Mouse (Mus musculus): Measurements from ENCODE around the gene Gm10053. TPM values are rescaled to one million over a fixed set of nuclear protein-coding genes. Genes with fewer than 3 reads are reported as not detected.

Gene Gm10053
- polyA plus RNA-seq, 1 experiment from 2014 or later: 115 TPM

GRCm38 (mm10) chr19:24897896-24898736 is 22.6 kb downstream of the Gm10053 start:
- Histone ChIP-seq H3K36me3 (ENCODE audit: control insufficient read depth, insufficient read depth) (no peaks in the 10 kb centered on the region), H3K4me2 (ENCODE audit: low read depth, low read length) (no peak overlapping the region), H3K27me3 (ENCODE audit: control insufficient read depth, insufficient read depth, low read depth, low read length) (peaks cover 68% of the 10 kb centered on the region), H3K27ac (ENCODE audit: low read length) (no peak overlapping the region), H3K4me1 (ENCODE audit: control insufficient read depth, low read depth, low read length) (no peaks in the 10 kb centered on the region), H3K9ac (ENCODE audit: low read depth, low read length) (no peak overlapping the region), H3K4me3 (ENCODE audit: low read depth, low read length) (no peak overlapping the region), H3K9me3 (replicated peaks; ENCODE audit: control insufficient read depth, low read length) (no peaks in the 10 kb centered on the region)
- WGBS (ENCODE audit: insufficient replicate concordance): 3% methylated on average over 20 of the region's 20 CpGs
- ATAC-seq (ENCODE audit: low read depth): no peak

DNA sequence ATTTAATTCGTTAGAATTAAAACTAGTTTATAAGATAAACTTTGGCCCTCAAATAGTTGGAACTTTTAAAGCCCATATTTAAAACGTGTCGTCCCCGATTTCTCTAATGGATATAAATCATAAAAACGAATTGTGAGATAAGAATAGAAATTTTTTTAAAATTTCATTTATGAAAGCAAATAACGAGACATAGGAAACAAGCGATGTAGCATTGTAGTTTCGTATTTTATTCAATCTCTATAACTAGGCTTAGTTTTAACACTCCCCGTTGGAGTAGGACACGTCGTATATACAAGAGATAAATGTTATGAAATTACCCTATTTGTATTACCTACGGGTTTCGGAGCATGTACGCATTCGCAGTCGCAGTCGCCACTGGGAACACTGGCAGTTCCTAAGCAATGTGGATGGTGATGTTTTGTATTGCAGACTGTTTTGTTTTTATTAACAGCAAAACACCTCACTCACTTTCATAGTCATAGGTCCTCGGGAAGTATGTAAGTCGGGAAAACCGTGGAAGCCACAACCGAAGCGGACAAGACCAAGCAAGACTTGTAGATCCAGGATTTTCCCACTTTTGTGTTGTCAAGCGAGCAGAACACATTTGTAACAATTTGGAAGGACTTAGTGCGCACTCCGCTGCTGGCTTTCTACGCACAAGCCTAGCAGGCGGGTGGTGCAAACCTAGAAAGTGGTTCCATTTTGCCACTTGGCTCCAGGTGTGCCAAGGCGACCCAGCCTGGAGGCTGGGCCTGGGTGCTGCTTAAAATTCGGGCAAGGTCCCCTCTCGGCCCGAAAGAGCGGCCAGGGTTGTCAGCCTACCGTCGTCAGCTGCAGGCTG is 23.5 kb downstream of the Gm10053 start:
- no peak overlapping the region for H3K4me3 ChIP-seq (ENCODE audit: low read depth, low read length)
- H3K27ac ChIP-seq (ENCODE audit: low read length): no peak overlapping the region
- no peak for ATAC-seq (ENCODE audit: low read depth)
- H3K9me3 ChIP-seq (replicated peaks; ENCODE audit: control insufficient read depth, low read length): no peaks in the 10 kb centered on the region
- 3% methylated on average over 34 of the region's 34 CpGs for WGBS (ENCODE audit: insufficient replicate concordance)
- no peak overlapping the region for H3K4me2 ChIP-seq (ENCODE audit: low read depth, low read length)
- no peak overlapping the region for H3K9ac ChIP-seq (ENCODE audit: low read depth, low read length)
- no peaks in the 10 kb centered on the region for H3K4me1 ChIP-seq (ENCODE audit: control insufficient read depth, low read depth, low read length)
- H3K27me3 ChIP-seq (ENCODE audit: control insufficient read depth, insufficient read depth, low read depth, low read length): peaks cover 73% of the 10 kb centered on the region
- H3K36me3 ChIP-seq (ENCODE audit: control insufficient read depth, insufficient read depth): no peaks in the 10 kb centered on the region

DNA sequence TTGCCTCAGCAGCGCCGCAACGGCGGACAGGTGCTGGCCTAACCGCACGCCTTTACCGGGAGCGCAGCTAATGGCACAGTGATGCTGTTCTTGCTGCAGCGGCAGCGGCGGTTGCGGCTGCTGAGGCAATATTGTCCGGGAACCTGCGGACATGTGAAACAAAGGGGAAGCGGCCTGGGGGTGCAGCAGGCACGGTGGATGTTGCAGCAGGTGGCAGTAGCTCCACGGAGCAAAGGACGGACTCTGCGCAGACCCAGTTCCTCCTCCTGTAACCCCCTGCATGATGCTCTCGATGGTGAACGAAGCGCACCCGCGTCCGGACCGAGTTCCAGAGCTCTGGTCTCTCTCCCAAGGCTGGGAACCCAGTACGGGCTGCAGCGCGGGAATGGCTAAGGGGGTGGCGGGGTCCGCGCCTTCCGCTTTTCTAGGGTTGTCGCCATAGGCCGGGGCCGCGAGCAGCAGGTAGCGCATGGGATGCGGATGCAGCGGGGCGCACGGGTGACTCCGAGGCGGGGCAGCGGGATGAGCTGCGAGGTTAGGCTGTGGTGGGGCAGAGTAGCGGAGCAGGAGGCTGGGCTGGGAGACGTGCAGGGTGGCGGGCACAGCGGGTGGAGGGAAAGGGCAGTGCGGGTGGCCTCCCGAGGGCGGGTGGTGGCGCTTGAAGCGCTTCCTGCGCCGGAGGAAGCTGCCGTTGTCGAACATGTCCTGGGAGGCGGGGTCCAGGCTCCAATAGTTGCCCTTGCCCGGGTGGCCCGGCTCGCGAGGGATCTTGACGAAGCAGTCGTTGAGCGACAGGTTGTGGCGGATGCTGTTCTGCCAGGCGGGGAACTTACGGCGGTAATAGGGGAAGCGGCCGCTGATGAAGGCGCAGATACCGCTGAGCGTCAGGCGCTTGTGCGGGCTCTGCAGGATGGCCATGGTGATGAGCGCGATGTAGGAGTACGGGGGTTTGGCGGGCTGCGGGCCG is 24.4 kb downstream of the Gm10053 start:
- peak overlapping the region; percentile 12 for H3K4me2 ChIP-seq (ENCODE audit: low read depth, low read length)
- H3K9me3 ChIP-seq (replicated peaks; ENCODE audit: control insufficient read depth, low read length): no peaks in the 10 kb centered on the region
- peaks cover 78% of the 10 kb centered on the region for H3K27me3 ChIP-seq (ENCODE audit: control insufficient read depth, insufficient read depth, low read depth, low read length)
- under 1% methylated on average over 84 of the region's 84 CpGs for WGBS (ENCODE audit: insufficient replicate concordance)
- no peaks in the 10 kb centered on the region for H3K4me1 ChIP-seq (ENCODE audit: control insufficient read depth, low read depth, low read length)
- H3K4me3 ChIP-seq (ENCODE audit: low read depth, low read length): peak overlapping the region; percentile 18
- no peak overlapping the region for H3K27ac ChIP-seq (ENCODE audit: low read length)
- H3K36me3 ChIP-seq (ENCODE audit: control insufficient read depth, insufficient read depth): no peaks in the 10 kb centered on the region
- no peak overlapping the region for H3K9ac ChIP-seq (ENCODE audit: low read depth, low read length)
- peak; percentile 7; the same call in 1 of the 2 replicates for ATAC-seq (ENCODE audit: low read depth)

DNA sequence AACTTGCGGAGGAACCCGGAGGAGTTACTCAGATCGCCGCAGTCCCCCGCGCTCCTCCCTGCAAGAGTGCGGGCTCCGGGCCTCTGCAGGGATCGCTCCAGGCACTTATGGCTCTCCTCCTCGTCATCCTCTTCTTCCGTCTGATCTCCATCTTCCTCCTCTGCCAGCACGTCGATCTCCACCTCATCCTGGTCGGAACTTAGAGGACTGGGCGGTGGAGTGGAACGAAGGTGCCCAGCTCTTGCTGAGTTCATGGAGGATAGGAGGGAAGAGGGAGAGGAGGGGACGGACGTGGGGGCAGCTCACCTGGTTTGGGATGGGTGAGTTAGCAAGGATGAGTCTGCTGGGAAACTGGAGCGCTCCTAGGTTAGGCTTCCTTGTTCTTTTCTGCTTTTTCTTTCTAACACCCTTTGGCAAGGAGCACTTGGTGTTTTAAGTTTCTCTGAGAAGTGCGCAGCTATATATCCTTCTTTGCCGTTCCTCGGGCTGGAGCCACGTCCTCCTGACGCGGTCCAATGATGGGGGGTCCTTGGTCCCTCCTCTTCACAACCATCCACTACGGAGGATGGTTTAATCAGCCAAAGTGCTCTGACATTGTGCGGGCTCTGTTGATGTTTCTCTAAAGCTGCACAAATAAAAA is 25.2 kb downstream of the Gm10053 start, which contains the start of gene Foxd4:
TSS of gene Foxd4 (minus strand) at position 617 of the 640 bp plus-strand sequence.
- Histone ChIP-seq H3K9ac (ENCODE audit: low read depth, low read length) (no peak within 1 kb of the TSS), H3K4me2 (ENCODE audit: low read depth, low read length) (peak within 1 kb of the TSS; percentile 12), H3K4me3 (ENCODE audit: low read depth, low read length) (peak within 1 kb of the TSS; percentile 18), H3K36me3 (ENCODE audit: control insufficient read depth, insufficient read depth) (no peaks in the 10 kb centered on the region), H3K9me3 (replicated peaks; ENCODE audit: control insufficient read depth, low read length) (no peaks in the 10 kb centered on the region), H3K27ac (ENCODE audit: low read length) (no peak within 1 kb of the TSS), H3K27me3 (ENCODE audit: control insufficient read depth, insufficient read depth, low read depth, low read length) (peaks cover 77% of the 10 kb centered on the region), H3K4me1 (ENCODE audit: control insufficient read depth, low read depth, low read length) (no peaks in the 10 kb centered on the region)
- 2% methylated on average over 27 of the region's 27 CpGs for WGBS (ENCODE audit: insufficient replicate concordance)
- no peak for ATAC-seq (ENCODE audit: low read depth)

DNA sequence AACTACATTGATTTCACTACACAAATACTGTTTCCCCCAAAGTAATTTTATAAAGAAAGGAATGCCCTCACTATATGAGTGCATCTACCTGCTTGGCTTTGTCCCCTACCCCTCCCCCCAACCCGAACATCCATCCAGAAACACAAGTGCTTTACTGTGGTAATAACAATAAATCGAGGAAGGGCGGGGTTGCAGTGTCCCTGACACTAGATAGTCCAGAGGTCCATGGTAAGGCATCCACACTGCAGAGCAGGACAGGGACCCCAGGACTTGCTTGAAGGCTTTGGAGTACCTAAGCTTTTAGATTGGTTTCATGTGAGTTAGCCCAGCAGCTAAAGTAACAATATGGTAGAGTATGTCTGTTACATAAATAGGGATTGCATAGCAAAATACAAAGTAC is 26.2 kb downstream of the Gm10053 start:
- no peak for ATAC-seq (ENCODE audit: low read depth)
- 6% methylated on average over 3 of the region's 3 CpGs for WGBS (ENCODE audit: insufficient replicate concordance)
- no peak overlapping the region for H3K4me3 ChIP-seq (ENCODE audit: low read depth, low read length)
- H3K4me1 ChIP-seq (ENCODE audit: control insufficient read depth, low read depth, low read length): no peaks in the 10 kb centered on the region
- H3K9ac ChIP-seq (ENCODE audit: low read depth, low read length): no peak overlapping the region
- H3K36me3 ChIP-seq (ENCODE audit: control insufficient read depth, insufficient read depth): no peaks in the 10 kb centered on the region
- H3K9me3 ChIP-seq (replicated peaks; ENCODE audit: control insufficient read depth, low read length): no peaks in the 10 kb centered on the region
- H3K27me3 ChIP-seq (ENCODE audit: control insufficient read depth, insufficient read depth, low read depth, low read length): peaks cover 72% of the 10 kb centered on the region
- H3K4me2 ChIP-seq (ENCODE audit: low read depth, low read length): no peak overlapping the region
- no peak overlapping the region for H3K27ac ChIP-seq (ENCODE audit: low read length)

DNA sequence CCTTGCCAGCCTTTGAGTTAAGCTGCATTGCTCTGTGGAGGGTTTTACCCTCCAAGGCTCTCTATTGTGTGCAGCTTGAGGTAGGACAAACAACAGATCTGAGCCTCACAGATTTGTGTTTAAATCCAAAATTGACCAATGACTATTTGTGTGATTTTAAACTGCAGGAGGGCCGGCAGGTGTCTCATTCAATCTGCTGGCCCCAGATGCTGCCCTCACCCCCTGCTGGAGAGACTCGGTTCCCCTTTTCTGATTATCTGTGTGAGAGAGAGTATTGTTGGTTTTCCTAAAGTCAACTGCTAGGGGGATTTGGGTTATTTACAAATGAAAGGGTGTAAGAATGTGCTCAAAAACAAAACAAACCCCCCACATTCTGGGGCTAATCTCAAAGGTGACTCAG is 26.8 kb downstream of the Gm10053 start:
- Histone ChIP-seq H3K4me1 (ENCODE audit: control insufficient read depth, low read depth, low read length) (no peaks in the 10 kb centered on the region), H3K9me3 (replicated peaks; ENCODE audit: control insufficient read depth, low read length) (no peaks in the 10 kb centered on the region), H3K4me2 (ENCODE audit: low read depth, low read length) (no peak overlapping the region), H3K27me3 (ENCODE audit: control insufficient read depth, insufficient read depth, low read depth, low read length) (peaks cover 66% of the 10 kb centered on the region), H3K4me3 (ENCODE audit: low read depth, low read length) (no peak overlapping the region), H3K9ac (ENCODE audit: low read depth, low read length) (no peak overlapping the region), H3K36me3 (ENCODE audit: control insufficient read depth, insufficient read depth) (no peaks in the 10 kb centered on the region), H3K27ac (ENCODE audit: low read length) (no peak overlapping the region)
- 2% methylated on average over 2 of the region's 2 CpGs for WGBS (ENCODE audit: insufficient replicate concordance)
- ATAC-seq (ENCODE audit: low read depth): no peak

DNA sequence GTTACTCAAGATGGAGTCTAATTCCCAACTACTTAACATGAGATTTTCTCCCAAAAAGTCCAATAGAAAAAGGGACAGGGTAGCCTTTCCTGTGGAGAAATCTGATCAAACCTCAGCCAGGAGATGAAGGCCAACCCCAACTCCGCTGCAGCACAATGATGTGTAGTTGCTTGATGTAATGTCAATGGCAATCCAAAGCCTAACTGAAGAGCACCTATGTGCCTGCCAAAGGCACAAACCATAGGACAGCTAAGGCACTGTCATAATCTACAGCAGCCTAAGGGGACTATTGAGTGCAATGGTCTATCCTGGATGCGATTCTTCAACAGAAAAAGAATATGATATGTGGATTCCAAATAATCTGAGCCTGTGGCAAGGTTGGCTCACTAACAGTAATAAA is 27.3 kb downstream of the Gm10053 start:
- WGBS (ENCODE audit: insufficient replicate concordance): 28% methylated on average over 2 of the region's 2 CpGs
- no peak overlapping the region for H3K9ac ChIP-seq (ENCODE audit: low read depth, low read length)
- no peaks in the 10 kb centered on the region for H3K36me3 ChIP-seq (ENCODE audit: control insufficient read depth, insufficient read depth)
- no peak overlapping the region for H3K27ac ChIP-seq (ENCODE audit: low read length)
- no peak overlapping the region for H3K4me2 ChIP-seq (ENCODE audit: low read depth, low read length)
- no peaks in the 10 kb centered on the region for H3K4me1 ChIP-seq (ENCODE audit: control insufficient read depth, low read depth, low read length)
- H3K27me3 ChIP-seq (ENCODE audit: control insufficient read depth, insufficient read depth, low read depth, low read length): peaks cover 60% of the 10 kb centered on the region
- no peak for ATAC-seq (ENCODE audit: low read depth)
- no peaks in the 10 kb centered on the region for H3K9me3 ChIP-seq (replicated peaks; ENCODE audit: control insufficient read depth, low read length)
- H3K4me3 ChIP-seq (ENCODE audit: low read depth, low read length): no peak overlapping the region

DNA sequence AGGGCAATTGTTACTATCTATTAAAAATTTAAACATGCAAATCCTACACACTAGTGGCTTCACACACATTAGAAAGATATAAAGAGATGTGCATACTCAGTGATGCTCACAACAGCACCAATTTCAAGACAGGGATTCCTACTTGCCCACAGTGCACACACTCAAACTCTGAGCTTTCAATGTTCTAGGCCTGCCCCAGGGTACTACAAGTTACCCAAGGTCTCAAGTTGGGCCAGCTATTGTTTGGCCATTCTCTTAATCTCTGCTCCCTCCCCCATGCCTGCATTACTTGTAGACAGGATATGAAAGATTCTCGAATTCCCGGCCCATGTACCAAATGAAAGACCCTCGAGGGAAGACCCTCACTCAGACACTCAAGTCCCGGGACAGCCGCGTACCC is 32.2 kb downstream of the Gm10053 start:
- no peaks in the 10 kb centered on the region for H3K9me3 ChIP-seq (replicated peaks; ENCODE audit: control insufficient read depth, low read length)
- 58% methylated on average over 4 of the region's 6 CpGs for WGBS (ENCODE audit: insufficient replicate concordance)
- H3K27me3 ChIP-seq (ENCODE audit: control insufficient read depth, insufficient read depth, low read depth, low read length): peaks cover 14% of the 10 kb centered on the region
- no peaks in the 10 kb centered on the region for H3K36me3 ChIP-seq (ENCODE audit: control insufficient read depth, insufficient read depth)
- no peak overlapping the region for H3K4me3 ChIP-seq (ENCODE audit: low read depth, low read length)
- no peak overlapping the region for H3K27ac ChIP-seq (ENCODE audit: low read length)
- no peak overlapping the region for H3K4me2 ChIP-seq (ENCODE audit: low read depth, low read length)
- H3K9ac ChIP-seq (ENCODE audit: low read depth, low read length): no peak overlapping the region
- H3K4me1 ChIP-seq (ENCODE audit: control insufficient read depth, low read depth, low read length): no peaks in the 10 kb centered on the region
- ATAC-seq (ENCODE audit: low read depth): no peak
